In genomic region chr7:62227727-62228126, GRCm38 (mm10) we compare ENCODE assay signal across 9 mouse cellular contexts.
DNase-seq lines count a peak whose midpoint lies in the region; ATAC-seq lines count a peak whose summit lies in the region.
"Had no signal": no experiment of that assay in that cellular context is flagged by ENCODE, and none has a peak within 500 bp of the region (broad histone marks: within the 10 kb centered on the region; RNA-seq: fewer than 3 reads in every experiment).

No protein-coding gene starts in this region.

- no peaks in the 10 kb centered on the region for H3K9me3 ChIP-seq in kidney, embryonic 14.5 days (ENCODE audit: control insufficient read depth, low read length)
- H3K9me3 ChIP-seq in midbrain, embryonic 14.5 days (ENCODE audit: control insufficient read depth, low read length), result no peaks in the 10 kb centered on the region
- 0 out of 2 replicates have a peak, but pooled peaks cover 3% of the 10 kb centered on the region for H3K9me3 ChIP-seq in midbrain, embryonic 15.5 days

- H3K27ac ChIP-seq in kidney, embryonic 14.5 days (ENCODE audit: low read depth, low read length), result no peak overlapping the region
- no peak overlapping the region for H3K27ac ChIP-seq in midbrain, embryonic 14.5 days (replicated peaks; ENCODE audit: low read depth, low read length)
- no peak overlapping the region for H3K27ac ChIP-seq in midbrain, embryonic 15.5 days

- H3K4me1 ChIP-seq in kidney, embryonic 14.5 days (ENCODE audit: control insufficient read depth, insufficient read depth, low read length), result 0 out of 2 replicates have a peak, but pooled peaks cover 3% of the 10 kb centered on the region
- peaks cover 3% of the 10 kb centered on the region; the same call in 1 of the 2 replicates for H3K4me1 ChIP-seq in midbrain, embryonic 14.5 days (ENCODE audit: control insufficient read depth, insufficient read depth, low read length)
- H3K4me1 ChIP-seq in midbrain, embryonic 15.5 days, result peaks cover 12% of the 10 kb centered on the region; the same call in 1 of the 2 replicates

- H3K27me3 ChIP-seq in kidney, embryonic 14.5 days (ENCODE audit: control insufficient read depth, insufficient read depth, low read length), result no peaks in the 10 kb centered on the region
- H3K27me3 ChIP-seq in midbrain, embryonic 14.5 days (ENCODE audit: control insufficient read depth, insufficient read depth, low read length), result no peaks in the 10 kb centered on the region
- H3K27me3 ChIP-seq in midbrain, embryonic 15.5 days (replicated peaks), result no peaks in the 10 kb centered on the region

- H3K4me3 ChIP-seq in kidney, embryonic 14.5 days (ENCODE audit: low read length), result no peak overlapping the region
- no peak overlapping the region for H3K4me3 ChIP-seq in midbrain, embryonic 14.5 days (replicated peaks; ENCODE audit: low read depth, low read length)
- H3K4me3 ChIP-seq in midbrain, embryonic 15.5 days, result no peak overlapping the region

- no peak overlapping the region for H3K9ac ChIP-seq in kidney, embryonic 14.5 days (ENCODE audit: low read depth, low read length)
- H3K9ac ChIP-seq in midbrain, embryonic 14.5 days (replicated peaks; ENCODE audit: low read length), result no peak overlapping the region
- H3K9ac ChIP-seq in midbrain, embryonic 15.5 days, result no peak overlapping the region

- H3K36me3 ChIP-seq in kidney, embryonic 14.5 days (ENCODE audit: control insufficient read depth, insufficient read depth, low read length), result no peaks in the 10 kb centered on the region
- H3K36me3 ChIP-seq in midbrain, embryonic 14.5 days (ENCODE audit: control insufficient read depth, insufficient read depth, low read length), result no peaks in the 10 kb centered on the region
- H3K36me3 ChIP-seq in midbrain, embryonic 15.5 days (replicated peaks), result no peaks in the 10 kb centered on the region

- DNase-seq in cerebellum, postnatal 14 days, result peak; percentile 41 to 47
- DNase-seq in cerebellum, adult 9-11 months, result no peak
- peak; percentile 19 for DNase-seq in kidney, adult 9 months
- DNase-seq in midbrain, embryonic 14.5 days, result peak; percentile 79
- peak; percentile 53 for DNase-seq in retina, postnatal 1 day
- DNase-seq in c-Kit-positive CD71-positive TER-119-positive erythroid progenitor cells, embryonic 14.5 days (ENCODE audit: low spot score), result no peak
- DNase-seq: left cerebral cortex, postnatal 4 days had no signal

- 11% methylated on average over 1 of the region's 1 CpGs for WGBS in kidney, embryonic 14.5 days
- 6% methylated on average over 1 of the region's 1 CpGs for WGBS in midbrain, embryonic 14.5 days
- 7% methylated on average over 1 of the region's 1 CpGs for WGBS in midbrain, embryonic 15.5 days

- ATAC-seq in kidney, embryonic 14.5 days (ENCODE audit: low FRiP score, low TSS enrichment), result no peak
- ATAC-seq in midbrain, embryonic 14.5 days (ENCODE audit: low FRiP score, low TSS enrichment), result no peak
- no peak for ATAC-seq in midbrain, embryonic 15.5 days (replicated peaks)

- H3K4me2 ChIP-seq in kidney, embryonic 14.5 days (replicated peaks; ENCODE audit: low read depth, low read length), result no peak overlapping the region
- no peak overlapping the region for H3K4me2 ChIP-seq in midbrain, embryonic 14.5 days (ENCODE audit: low read length)
- no peak overlapping the region for H3K4me2 ChIP-seq in midbrain, embryonic 15.5 days

Comparison
In these comparisons a context has a peak if more than half of its experiments do, and no peak if none do; other contexts are left out.
1. DNase-seq: peak in cerebellum, postnatal 14 days (2 of 2), kidney, adult 9 months (single experiment), midbrain, embryonic 14.5 days (single experiment) and retina, postnatal 1 day (single experiment); none in cerebellum, adult 9-11 months (single experiment) and c-Kit-positive CD71-positive TER-119-positive erythroid progenitor cells, embryonic 14.5 days (single experiment).